Mouse (Mus musculus): ENCODE measurements around the gene Btn1a1.

Btn1a1 gene

GRCm38 (mm10) chr13:23445156-23445555, 20.5 kb downstream of the Btn1a1 start:
- in situ Hi-C loops (cut with MboI; ENCODE audit: low sequenced_read_pairs): loop anchor here (25.0 kb wide), 1 partner anchor 1433 kb away; the partner anchor contains the start of gene Prss16

- in situ Hi-C loops (cut with MboI; ENCODE audit: low sequenced_read_pairs): loop anchor here (25.0 kb wide), 1 partner anchor 1432 kb away; the partner anchor contains the start of gene Prss16
Measured at GRCm38 (mm10) chr13:23444451-23444850, 21.2 kb downstream of the Btn1a1 start.

GRCm38 (mm10) chr13:23439901-23440300, 25.8 kb downstream of the Btn1a1 start:
- in situ Hi-C loops (cut with MboI; ENCODE audit: low sequenced_read_pairs): loop anchor here (10.0 to 25.0 kb wide), 3 partner anchors 155 to 1505 kb away; partner anchors contain the start of gene Prss16

GRCm38 (mm10) chr13:23438521-23438920, 27.2 kb downstream of the Btn1a1 start:
- in situ Hi-C loops (cut with MboI; ENCODE audit: low sequenced_read_pairs): loop anchor here (10.0 to 25.0 kb wide), 3 partner anchors 156 to 1504 kb away; partner anchors contain the start of gene Prss16

- in situ Hi-C loops (cut with MboI; ENCODE audit: low sequenced_read_pairs): loop anchor here (10.0 to 25.0 kb wide), 3 partner anchors 157 to 1503 kb away; partner anchors contain the start of gene Prss16
Measured at GRCm38 (mm10) chr13:23437908-23438307, 27.8 kb downstream of the Btn1a1 start.

- in situ Hi-C loops (cut with MboI; ENCODE audit: low sequenced_read_pairs): loop anchor here (10.0 to 25.0 kb wide), 3 partner anchors 158 to 1502 kb away; partner anchors contain the start of gene Prss16
Measured at GRCm38 (mm10) chr13:23436861-23437822, 28.6 kb downstream of the Btn1a1 start.

GRCm38 (mm10) chr13:23436231-23436661, 29.5 kb downstream of the Btn1a1 start:
- in situ Hi-C loops (cut with MboI; ENCODE audit: low sequenced_read_pairs): loop anchor here (10.0 to 25.0 kb wide), 3 partner anchors 159 to 1501 kb away; partner anchors contain the start of gene Prss16

- in situ Hi-C loops (cut with MboI; ENCODE audit: low sequenced_read_pairs): loop anchor here (10.0 to 25.0 kb wide), 3 partner anchors 159 to 1501 kb away; partner anchors contain the start of gene Prss16
Measured at GRCm38 (mm10) chr13:23435676-23436075, 30.0 kb downstream of the Btn1a1 start.

- in situ Hi-C loops (cut with MboI; ENCODE audit: low sequenced_read_pairs): loop anchor here (10.0 to 25.0 kb wide), 3 partner anchors 160 to 1500 kb away; partner anchors contain the start of gene Prss16
Measured at GRCm38 (mm10) chr13:23435241-23435640, 30.5 kb downstream of the Btn1a1 start.

GRCm38 (mm10) chr13:23434426-23434825, 31.3 kb downstream of the Btn1a1 start:
- in situ Hi-C loops (cut with MboI; ENCODE audit: low sequenced_read_pairs): loop anchor here (5.0 to 25.0 kb wide), 4 partner anchors 83 to 1500 kb away; partner anchors contain the start of gene Prss16

GRCm38 (mm10) chr13:23433801-23434200, 31.9 kb downstream of the Btn1a1 start:
- in situ Hi-C loops (cut with MboI; ENCODE audit: low sequenced_read_pairs): loop anchor here (5.0 to 25.0 kb wide), 4 partner anchors 84 to 1499 kb away; partner anchors contain the start of gene Prss16

GRCm38 (mm10) chr13:23433206-23433605, 32.5 kb downstream of the Btn1a1 start:
- in situ Hi-C loops (cut with MboI; ENCODE audit: low sequenced_read_pairs): loop anchor here (5.0 to 25.0 kb wide), 4 partner anchors 84 to 1498 kb away; partner anchors contain the start of gene Prss16

GRCm38 (mm10) chr13:23432562-23433201, 33.0 kb downstream of the Btn1a1 start:
- in situ Hi-C loops (cut with MboI; ENCODE audit: low sequenced_read_pairs): loop anchor here (5.0 to 25.0 kb wide), 4 partner anchors 85 to 1498 kb away; partner anchors contain the start of gene Prss16

- in situ Hi-C loops (cut with MboI; ENCODE audit: low sequenced_read_pairs): loop anchor here (5.0 to 25.0 kb wide), 4 partner anchors 86 to 1497 kb away; partner anchors contain the start of gene Prss16
Measured at GRCm38 (mm10) chr13:23431351-23431771, 34.3 kb downstream of the Btn1a1 start.

GRCm38 (mm10) chr13:23430734-23431133, 35.0 kb downstream of the Btn1a1 start:
- in situ Hi-C loops (cut with MboI; ENCODE audit: low sequenced_read_pairs): loop anchor here (5.0 to 25.0 kb wide), 4 partner anchors 87 to 1496 kb away; partner anchors contain the start of gene Prss16

GRCm38 (mm10) chr13:23429771-23430380, 35.8 kb downstream of the Btn1a1 start:
- in situ Hi-C loops (cut with MboI; ENCODE audit: low sequenced_read_pairs): loop anchor here (5.0 to 25.0 kb wide), 4 partner anchors 87 to 1495 kb away; partner anchors contain the start of gene Prss16

- in situ Hi-C loops (cut with MboI; ENCODE audit: low sequenced_read_pairs): loop anchor here (25.0 kb wide), 1 partner anchor 1416 kb away; the partner anchor contains the start of gene Prss16
Measured at GRCm38 (mm10) chr13:23428166-23428993, 37.3 kb downstream of the Btn1a1 start.

- in situ Hi-C loops (cut with MboI; ENCODE audit: low sequenced_read_pairs): loop anchor here (25.0 kb wide), 1 partner anchor 1415 kb away; the partner anchor contains the start of gene Prss16
Measured at GRCm38 (mm10) chr13:23427401-23427910, 38.2 kb downstream of the Btn1a1 start.
